Mouse (Mus musculus) ES-E14 (cell line): ENCODE data around the gene Cyp2d40. TPM values are rescaled to one million over a fixed set of nuclear protein-coding genes. Genes with fewer than 3 reads are reported as not detected.
"Not testable (repeated sequence)": the region's sequence is repeated elsewhere in the genome, so short reads cannot be mapped to it uniquely, and the experiment has no call there.

Experiments used
- DNase-seq: peaks from one replicate; pipeline ENCODE4 v3.0.0-alpha.2; 2013; ENCODE audit warnings: low read depth, low spot score
- H3K27ac ChIP-seq: 2 replicates; pipeline ENCODE4 v1.5.1; 2012; ENCODE audit warnings: low read depth, mild to moderate bottlenecking, low read length, moderate library complexity, mixed read lengths; ENCODE audit not compliant: poor library complexity, insufficient read depth, severe bottlenecking
- H3K36me3 ChIP-seq: 2 replicates; pipeline ENCODE4 v1.6.1; 2012; ENCODE audit warnings: mild to moderate bottlenecking, low read length, moderate library complexity, mixed read lengths; ENCODE audit not compliant: control insufficient read depth, poor library complexity, insufficient read depth, severe bottlenecking
- H3K4me1 ChIP-seq, 2 experiments: fragments of 150-350 bp in 1 of 2; sonication (generic) in 1 of 2; 2 replicates each; pipeline ENCODE4 v1.6.1; 2012; ENCODE audit warnings: low read length in 2 of 2, mild to moderate bottlenecking in 1 of 2, mixed read lengths in 1 of 2; ENCODE audit not compliant: control insufficient read depth in 2 of 2, insufficient read depth in 2 of 2, poor library complexity in 1 of 2
- H3K4me3 ChIP-seq, 2 experiments: fragments of 150-350 bp in 1 of 2; sonication (generic) in 1 of 2; 2 replicates each; pipeline ENCODE4 v1.5.1; 2012; ENCODE audit warnings: low read length in 2 of 2, low read depth in 1 of 2, mild to moderate bottlenecking in 1 of 2, mixed read lengths in 1 of 2; ENCODE audit not compliant: insufficient read depth in 1 of 2, poor library complexity in 1 of 2, severe bottlenecking in 1 of 2
- H3K9ac ChIP-seq: 2 replicates; pipeline ENCODE4 v1.6.1; 2012; ENCODE audit warnings: low read depth, mild to moderate bottlenecking, low read length, mixed read lengths; ENCODE audit not compliant: poor library complexity, insufficient read depth, severe bottlenecking
- H3K9me3 ChIP-seq: fragments of 150-350 bp; sonication (generic); 2 replicates; pipeline ENCODE4 v1.6.1; 2012; ENCODE audit warnings: low read depth, mild to moderate bottlenecking, low read length; ENCODE audit not compliant: control insufficient read depth, insufficient read depth
- CHD2 ChIP-seq: IDR thresholded peaks from 2 replicates; pipeline ENCODE4 v1.6.1; 2014; ENCODE audit warnings: mild to moderate bottlenecking, low read depth, low read length, inconsistent platforms
- HCFC1 ChIP-seq: IDR thresholded peaks from 2 replicates; pipeline ENCODE4 v1.6.1; 2012; ENCODE audit warnings: low read length, inconsistent platforms, borderline replicate concordance; ENCODE audit not compliant: insufficient read depth
- MAFK ChIP-seq: IDR thresholded peaks from 2 replicates; pipeline ENCODE4 v1.6.1; 2014; ENCODE audit warnings: mild to moderate bottlenecking, low read depth, low read length, inconsistent platforms; ENCODE audit not compliant: insufficient read depth
- ZC3H11A ChIP-seq: IDR thresholded peaks from 2 replicates; pipeline ENCODE4 v1.6.1; 2012; ENCODE audit warnings: low read depth, mild to moderate bottlenecking, inconsistent platforms, low read length, borderline replicate concordance
- ZNF384 ChIP-seq: IDR thresholded peaks from 2 replicates; pipeline ENCODE4 v1.6.1; 2012; ENCODE audit warnings: low read depth, low read length, inconsistent platforms
- in situ Hi-C, 2 experiments: fragments of 600-800 bp; cut with MboI; formaldehyde crosslinking; loops; one replicate each; pipeline ENCODE4 v1.15.1; 2025; ENCODE audit warnings: low sequenced_read_pairs in 2 of 2, inconsistent platforms in 1 of 2; ENCODE audit not compliant: unreplicated experiment in 2 of 2
- total RNA-seq: library from RNA; depleted of rRNA; stranded (reverse); fragments of 300-350 nt; gene quantifications from 2 replicates; pipeline ENCODE4 v1.2.3, GENCODE M21; 2012

Gene Cyp2d40
- total RNA-seq, 1 experiment, result not detected

DNA sequence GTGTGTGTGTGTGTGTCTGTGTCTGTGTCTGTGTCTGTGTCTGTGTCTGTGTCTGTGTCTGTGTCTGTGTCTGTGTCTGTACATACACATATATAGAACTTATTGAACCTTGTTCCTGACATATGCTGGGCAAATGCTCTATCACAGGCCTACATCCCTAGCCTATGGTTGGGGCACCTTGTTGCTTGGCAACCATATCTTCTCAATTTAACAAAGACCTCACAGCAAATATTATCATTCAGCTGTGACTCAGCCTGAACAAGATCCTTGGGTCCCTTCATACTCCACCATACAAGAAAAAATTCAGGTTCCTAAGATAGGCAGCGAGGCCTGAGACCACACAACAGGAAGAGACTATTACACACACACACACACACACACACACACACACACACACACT, 29.5 kb upstream of the Cyp2d40 start:
- no peak overlapping the region for H3K27ac ChIP-seq
- no peaks in the 10 kb centered on the region for H3K9me3 ChIP-seq
- no peak overlapping the region for H3K4me3 ChIP-seq
- H3K9ac ChIP-seq, result no peak overlapping the region
- no peak for DNase-seq
- TF ChIP-seq ZC3H11A (no peak), HCFC1 (no peak), CHD2 (no peak), MAFK (no peak), ZNF384 (no peak)
- no peaks in the 10 kb centered on the region for H3K4me1 ChIP-seq
- H3K36me3 ChIP-seq, result no peaks in the 10 kb centered on the region
- in situ Hi-C loops, result no loop called here

GRCm38 (mm10) chr15:82792566-82792965, 28.6 kb upstream of the Cyp2d40 start:
- Histone ChIP-seq H3K9me3 (no peaks in the 10 kb centered on the region), H3K4me1 (no peaks in the 10 kb centered on the region), H3K27ac (no peak overlapping the region), H3K9ac (no peak overlapping the region), H3K36me3 (no peaks in the 10 kb centered on the region), H3K4me3 (no peak overlapping the region)
- no peak for DNase-seq
- no peak for TF ChIP-seq ZC3H11A
- in situ Hi-C loops, result no loop called here

- Histone ChIP-seq H3K4me1 (no peaks in the 10 kb centered on the region), H3K4me3 (no peak overlapping the region), H3K9me3 (no peaks in the 10 kb centered on the region), H3K36me3 (no peaks in the 10 kb centered on the region), H3K9ac (no peak overlapping the region), H3K27ac (no peak overlapping the region)
- in situ Hi-C loops, result no loop called here
- DNase-seq, result no peak
- no peak for TF ChIP-seq HCFC1
- no peak for TF ChIP-seq MAFK
- no peak for TF ChIP-seq CHD2
- no peak for TF ChIP-seq ZNF384
- no peak for TF ChIP-seq ZC3H11A
Measured at GRCm38 (mm10) chr15:82784581-82784980, 20.6 kb upstream of the Cyp2d40 start.

DNA sequence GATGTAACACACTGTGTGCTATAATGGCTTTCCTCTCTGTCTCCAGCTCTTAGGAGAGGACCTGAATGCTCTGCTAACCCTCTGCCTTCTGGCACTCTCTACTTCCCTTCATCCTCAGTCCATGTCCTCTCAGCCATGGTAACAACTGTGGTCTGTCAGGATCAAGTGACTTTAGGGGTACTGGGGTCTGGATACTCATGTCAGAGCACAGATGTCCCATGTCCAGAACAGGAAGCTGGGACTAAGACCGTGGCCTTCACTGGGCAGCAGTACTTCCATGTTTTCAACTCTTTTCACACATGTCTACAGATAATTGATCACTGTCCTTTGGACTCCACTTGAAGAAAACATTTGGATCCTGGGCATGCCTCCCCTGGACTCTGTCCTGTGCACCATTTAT, 19.8 kb upstream of the Cyp2d40 start:
- Histone ChIP-seq H3K27ac (no peak overlapping the region), H3K4me1 (no peaks in the 10 kb centered on the region), H3K4me3 (no peak overlapping the region), H3K9ac (no peak overlapping the region), H3K36me3 (no peaks in the 10 kb centered on the region), H3K9me3 (no peaks in the 10 kb centered on the region)
- DNase-seq, result no peak
- TF ChIP-seq ZNF384 (no peak), MAFK (no peak), CHD2 (no peak), ZC3H11A (no peak), HCFC1 (no peak)
- in situ Hi-C loops, result no loop called here

DNA sequence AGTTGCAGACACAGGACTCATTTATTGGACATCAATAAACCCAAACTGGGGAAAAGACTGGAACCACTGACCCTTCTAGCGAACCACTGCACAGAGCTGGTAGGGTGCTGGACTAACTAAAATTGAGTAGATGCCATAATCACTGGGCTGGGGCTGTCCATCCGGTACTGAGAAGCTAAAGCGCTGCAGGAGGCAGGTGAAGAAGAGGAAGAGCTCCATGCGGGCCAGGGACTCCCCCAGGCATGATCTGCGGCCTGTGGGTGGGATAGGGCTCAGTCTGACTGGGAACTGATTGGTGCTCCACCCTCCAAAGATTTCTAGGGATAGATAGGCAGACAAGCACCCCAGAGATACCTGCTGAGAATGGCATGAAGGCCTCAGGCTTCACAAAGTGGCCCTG, 13.9 kb upstream of the Cyp2d40 start:
- H3K9me3 ChIP-seq, H3K4me1 ChIP-seq, H3K9ac ChIP-seq, in situ Hi-C loops, H3K36me3 ChIP-seq, H3K4me3 ChIP-seq, H3K27ac ChIP-seq, DNase-seq: not testable (repeated sequence)
